Mouse (Mus musculus) retina, adult 2 months (tissue): ENCODE data around the gene Tut1.
"Not testable (repeated sequence)": the region's sequence is repeated elsewhere in the genome, so short reads cannot be mapped to it uniquely, and the experiment has no call there.

ENCODE experiments used
- DNase-seq: peaks from one replicate; pipeline ENCODE4 v3.0.0-alpha.2; 2012; ENCODE audit warnings: low read depth, low spot score

Tut1 gene

GRCm38 (mm10) chr19:8942276-8942964 is 11.2 kb upstream of the Tut1 start:
- no peak for DNase-seq

- no peak for DNase-seq
Observed at GRCm38 (mm10) chr19:8943047-8943446, 10.6 kb upstream of the Tut1 start.

GRCm38 (mm10) chr19:8944062-8944461 is 9.6 kb upstream of the Tut1 start:
- DNase-seq = no peak

GRCm38 (mm10) chr19:8944750-8945149 is 8.9 kb upstream of the Tut1 start:
- no peak for DNase-seq

GRCm38 (mm10) chr19:8945251-8945650 is 8.4 kb upstream of the Tut1 start:
- DNase-seq = no peak

- no peak for DNase-seq
Observed at GRCm38 (mm10) chr19:8946929-8947328, 6.7 kb upstream of the Tut1 start.

GRCm38 (mm10) chr19:8950190-8950589 is 3.5 kb upstream of the Tut1 start:
- no peak for DNase-seq

GRCm38 (mm10) chr19:8952241-8952640 is 1.4 kb upstream of the Tut1 start:
- no peak for DNase-seq

- no peak for DNase-seq
Observed at GRCm38 (mm10) chr19:8954171-8954570, 524 bp downstream of the Tut1 start.

- DNase-seq = no peak
Observed at GRCm38 (mm10) chr19:8962256-8962655, 8.6 kb downstream of the Tut1 start.

GRCm38 (mm10) chr19:8965075-8965474 is 11.4 kb downstream of the Tut1 start:
- no peak for DNase-seq

GRCm38 (mm10) chr19:8965771-8966170 is 12.1 kb downstream of the Tut1 start:
- no peak for DNase-seq

GRCm38 (mm10) chr19:8966198-8966589 is 12.5 kb downstream of the Tut1 start:
- no peak for DNase-seq

GRCm38 (mm10) chr19:8966590-8967372 is 13.1 kb downstream of the Tut1 start, which contains the start of gene Eef1g:
Gene Eef1g, plus strand, starts transcription at chr19:8967041.
- DNase-seq = peak; percentile 95

GRCm38 (mm10) chr19:8967373-8967743 is 13.7 kb downstream of the Tut1 start:
- no peak for DNase-seq

- DNase-seq = no peak
Observed at GRCm38 (mm10) chr19:8967893-8968292, 14.2 kb downstream of the Tut1 start.

GRCm38 (mm10) chr19:8972491-8972890 is 18.8 kb downstream of the Tut1 start:
- DNase-seq = not testable (repeated sequence)

GRCm38 (mm10) chr19:8974638-8975037 is 21.0 kb downstream of the Tut1 start:
- no peak for DNase-seq

- no peak for DNase-seq
Observed at GRCm38 (mm10) chr19:8975491-8975890, 21.8 kb downstream of the Tut1 start.

GRCm38 (mm10) chr19:8976535-8976934 is 22.9 kb downstream of the Tut1 start:
- peak; percentile 22 for DNase-seq

- no peak for DNase-seq
Observed at GRCm38 (mm10) chr19:8980771-8981170, 27.1 kb downstream of the Tut1 start.

GRCm38 (mm10) chr19:8981450-8982168 is 28.0 kb downstream of the Tut1 start:
- DNase-seq = no peak
